26 mouse cellular contexts compared by ENCODE assay signal in the genomic region with DNA sequence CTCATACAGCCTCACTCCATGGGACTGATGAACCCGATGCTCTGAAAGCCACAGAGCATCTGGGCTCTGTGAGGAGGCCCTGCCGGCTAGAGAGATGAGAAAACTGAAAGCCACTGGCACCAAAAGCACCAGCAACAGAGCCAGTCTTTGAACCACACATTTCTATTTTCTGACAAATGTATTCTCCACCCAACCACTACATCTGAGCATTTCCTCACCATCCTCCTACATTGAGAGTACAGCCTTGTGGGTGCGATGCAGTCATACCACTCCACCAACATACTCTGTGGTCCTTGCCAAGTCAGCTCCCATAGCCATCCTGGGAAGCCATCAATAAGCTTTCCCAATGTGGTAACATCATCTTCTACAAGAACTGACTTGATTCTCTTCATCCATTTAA. TPM values are rescaled to one million over a fixed set of nuclear protein-coding genes. Genes with fewer than 3 reads are reported as not detected.
A peak's percentile ranks its signal among the peaks of the same experiment; 100 is the strongest.
DNase-seq lines count a peak whose midpoint lies in the region; TF ChIP-seq lines count a peak whose summit lies in the region.
"Had no signal": no experiment of that assay in that cellular context is flagged by ENCODE, and none has a peak within 500 bp of the region (broad histone marks: within the 10 kb centered on the region; RNA-seq: fewer than 3 reads in every experiment).

No protein-coding gene starts in this region.

- intact Hi-C loops in left cerebral cortex, adult 2 months (cut with DNase I) = loop anchor here (2.0 to 5.0 kb wide), 2 partner anchors 43 to 115 kb away; partner anchors contain the start of gene Grm8

- no peak for TF ChIP-seq POLR2A in cortical plate, adult 2 months (IDR thresholded peaks at IDR 0.05; ENCODE audit: extremely low read depth, insufficient read depth, low read length)

- WGBS in limb, embryonic 10.5 days = 91% methylated on average over 3 of the region's 3 CpGs

- H3K4me1 ChIP-seq in cortical plate, adult 2 months (ENCODE audit: control insufficient read depth, insufficient read depth, low read length) = peaks cover 3% of the 10 kb centered on the region
- no peaks in the 10 kb centered on the region for H3K4me1 ChIP-seq in limb, embryonic 10.5 days
- H3K4me1 ChIP-seq: forebrain, embryonic 13.5 days; heart, embryonic 13.5 days; hindbrain, embryonic 12.5 days; neural tube, embryonic 13.5 days had no signal

- H3K36me3 ChIP-seq in limb, embryonic 10.5 days = no peaks in the 10 kb centered on the region
- H3K36me3 ChIP-seq: G1E; heart, embryonic 13.5 days; hindbrain, embryonic 12.5 days; neural tube, embryonic 13.5 days had no signal

- no peaks in the 10 kb centered on the region for H3K9me3 ChIP-seq in limb, embryonic 10.5 days (replicated peaks)
- H3K9me3 ChIP-seq: forebrain, embryonic 13.5 days; G1E; heart, embryonic 13.5 days; hindbrain, embryonic 12.5 days; neural tube, embryonic 13.5 days had no signal

- no peak overlapping the region for H3K4me3 ChIP-seq in cortical plate, adult 2 months (ENCODE audit: insufficient read depth, low read length)
- no peak overlapping the region for H3K4me3 ChIP-seq in left cerebral cortex, adult 2 months
- no peak overlapping the region for H3K4me3 ChIP-seq in limb, embryonic 10.5 days
- H3K4me3 ChIP-seq: forebrain, embryonic 13.5 days; heart, adult 2 months; heart, embryonic 13.5 days; hindbrain, embryonic 12.5 days; myocyte; neural tube, embryonic 13.5 days had no signal

- TF ChIP-seq CTCF in cortical plate, adult 2 months (IDR thresholded peaks at IDR 0.05; ENCODE audit: extremely low read depth, insufficient read depth, low read length) = no peak
- no peak for TF ChIP-seq CTCF in left cerebral cortex, adult 2 months (IDR thresholded peaks at IDR 0.05)

- peak overlapping the region; percentile 35; the same call in 1 of the 2 replicates for H3K27ac ChIP-seq in cortical plate, adult 2 months (ENCODE audit: insufficient read depth, low read length)
- peak overlapping the region; percentile 64 for H3K27ac ChIP-seq in left cerebral cortex, adult 2 months
- H3K27ac ChIP-seq in limb, embryonic 10.5 days = no peak overlapping the region
- H3K27ac ChIP-seq: forebrain, embryonic 13.5 days; heart, adult 2 months; heart, embryonic 13.5 days; hindbrain, embryonic 12.5 days; neural tube, embryonic 13.5 days had no signal

- H3K27me3 ChIP-seq in limb, embryonic 10.5 days (ENCODE audit: low read depth, poor library complexity, severe bottlenecking) = no peaks in the 10 kb centered on the region
- H3K27me3 ChIP-seq: CH12.LX; forebrain, embryonic 13.5 days; heart, embryonic 13.5 days; hindbrain, embryonic 12.5 days; neural tube, embryonic 13.5 days had no signal

- DNase-seq in layer of hippocampus, adult 9-11 months = peak; percentile 52
- no peak for DNase-seq in layer of hippocampus, postnatal 14 days (ENCODE audit: low spot score in 2 of 2)
- DNase-seq in left cerebral cortex, adult 2 months (ENCODE audit: extremely low spot score in 1 of 2, low spot score in 2 of 2) = peak in 1 of 2 experiments; percentile 10
- peak; percentile 22 to 65 for DNase-seq in right cerebral cortex, postnatal 36 days (ENCODE audit: low spot score in 2 of 2)
- DNase-seq in limb, embryonic 10.5 days (ENCODE audit: low spot score) = no peak
- DNase-seq in adrenal gland, postnatal 25 days = no peak
- DNase-seq: B cell, adult 2 months; cerebellum, adult 2 months; cerebellum, postnatal 36 days; gastrocnemius, postnatal 25 days; heart, adult 2 months; heart, postnatal 14 days; kidney, postnatal 36 days; lung, postnatal 4 days; spleen, adult 18-20 months; thymus, postnatal 14 days had no signal

RNA-seq across cellular contexts. Expression of gene Grm8, which starts 43.1 kb away (rescaled TPM):
- 1 to 10 TPM; 3.4 to 5.5 TPM for total RNA-seq in layer of hippocampus, postnatal 14 days (2021)
- polyA plus RNA-seq in cortical plate, adult 2 months (2012; rRNA removed) = 8.1 and 9.8 TPM in 2 replicates
- total RNA-seq in left cerebral cortex, adult 2 months (2021) = 10 to 100 TPM; 22.9 to 27.3 TPM
- 0.40 and 0.53 TPM in 2 replicates for polyA plus RNA-seq in limb, embryonic 10.5 days (2016; fragmentation: Nextera tagmentation; extraction: Ambion mirVana)
- total RNA-seq in adrenal gland, postnatal 25 days (2021) = 0.57 and 1.2 TPM in 2 replicates
- total RNA-seq: heart, adult 2 months had no signal
- polyA plus RNA-seq: G1E; heart, adult 2 months; liver, adult 2 months; myocyte; Patski had no signal

Comparison
In these comparisons a context has a peak if more than half of its experiments do, and no peak if none do; other contexts are left out.
1. DNase-seq: peak in layer of hippocampus, adult 9-11 months (single experiment) and right cerebral cortex, postnatal 36 days (2 of 2); none in layer of hippocampus, postnatal 14 days (0 of 2), limb, embryonic 10.5 days (single experiment) and adrenal gland, postnatal 25 days (single experiment).